In the genomic region with DNA sequence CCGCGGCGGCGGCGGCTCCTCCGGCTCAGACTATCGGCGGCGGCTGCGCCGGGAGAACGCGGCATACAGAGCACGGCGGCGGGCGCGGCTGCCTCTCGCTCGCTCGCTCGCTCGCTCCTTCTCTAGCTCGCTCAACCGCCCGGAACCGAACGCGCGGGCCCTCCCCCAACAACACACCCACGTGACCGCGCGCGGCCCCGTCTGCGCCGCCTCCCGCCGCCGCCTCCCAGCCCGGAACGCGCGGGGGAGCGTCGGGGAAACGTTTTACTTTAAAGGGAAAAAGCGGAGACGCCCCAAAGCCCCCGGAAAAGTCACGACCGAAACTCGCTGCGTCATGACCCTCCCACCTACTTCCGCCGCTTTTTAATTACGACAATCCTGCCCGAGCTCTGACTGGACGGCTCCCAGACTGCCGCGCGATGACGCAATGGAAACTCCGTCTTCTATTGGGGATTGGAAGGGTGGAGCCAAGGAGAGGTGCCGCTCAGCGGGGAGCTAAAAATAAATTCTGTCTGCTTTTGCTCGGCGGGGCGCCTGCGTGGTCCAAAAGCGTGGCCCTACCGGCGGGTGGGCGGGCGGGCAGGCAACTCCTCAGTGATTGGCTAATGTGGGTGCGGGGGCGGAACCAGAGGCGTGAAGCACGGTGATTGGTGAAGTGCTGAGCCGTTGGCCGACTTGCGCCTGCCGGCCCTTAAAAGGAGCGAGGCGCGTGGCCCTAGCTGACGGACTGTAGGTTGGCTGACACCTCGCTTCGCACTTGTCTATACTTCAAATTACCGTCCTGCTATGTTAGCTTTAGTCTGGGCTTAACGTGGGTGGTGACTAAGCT, we compare ENCODE assay signal across 7 mouse cellular contexts. TPM values are rescaled to one million over a fixed set of nuclear protein-coding genes. Genes with fewer than 3 reads are reported as not detected.
DNase-seq lines count a peak whose midpoint lies in the region; ATAC-seq lines count a peak whose summit lies in the region.

A gene (minus strand): TSS at position 351 of the 829 bp plus-strand sequence.

- no peaks in the 10 kb centered on the region for H3K27me3 ChIP-seq in intestine, embryonic 15.5 days (replicated peaks)
- H3K27me3 ChIP-seq in midbrain, embryonic 10.5 days (ENCODE audit: low read depth, poor library complexity, severe bottlenecking), result no peaks in the 10 kb centered on the region

- no peaks in the 10 kb centered on the region for H3K36me3 ChIP-seq in intestine, embryonic 15.5 days
- H3K36me3 ChIP-seq in midbrain, embryonic 10.5 days, result 0 out of 2 replicates have a peak, but pooled peaks cover 5% of the 10 kb centered on the region

- peak within 1 kb of the TSS; percentile 88 for H3K4me2 ChIP-seq in intestine, embryonic 15.5 days (replicated peaks)

- H3K4me3 ChIP-seq in intestine, embryonic 15.5 days (replicated peaks), result peak within 1 kb of the TSS; percentile 89
- peak within 1 kb of the TSS; percentile 93 for H3K4me3 ChIP-seq in midbrain, embryonic 10.5 days

- peak; percentile 99 for DNase-seq in adrenal gland, adult 2 months
- peak; percentile 99 for DNase-seq in embryo, embryonic 11.5 days (ENCODE audit: low read depth, low spot score)
- DNase-seq in gastrocnemius, postnatal 36 days, result peak; percentile 98
- DNase-seq in left cerebral cortex, postnatal 25 days (ENCODE audit: low spot score in 2 of 2), result peak; percentile 99 to 100
- peak; percentile 99 for DNase-seq in midbrain, embryonic 10.5 days (ENCODE audit: low spot score)
- DNase-seq in right cerebral cortex, postnatal 4 days, result peak; percentile 98

- peak within 1 kb of the TSS; percentile 93 for H3K9ac ChIP-seq in intestine, embryonic 15.5 days

- no peaks in the 10 kb centered on the region for H3K9me3 ChIP-seq in intestine, embryonic 15.5 days
- no peaks in the 10 kb centered on the region for H3K9me3 ChIP-seq in midbrain, embryonic 10.5 days (replicated peaks)

- ATAC-seq in intestine, embryonic 15.5 days, result peak; percentile 98

- WGBS in intestine, embryonic 15.5 days, result under 1% methylated on average over 92 of the region's 92 CpGs
- WGBS in midbrain, embryonic 10.5 days, result 1% methylated on average over 92 of the region's 92 CpGs

- H3K4me1 ChIP-seq in intestine, embryonic 15.5 days (replicated peaks), result peaks cover 8% of the 10 kb centered on the region
- H3K4me1 ChIP-seq in midbrain, embryonic 10.5 days, result peaks cover 35% of the 10 kb centered on the region

- H3K27ac ChIP-seq in intestine, embryonic 15.5 days, result peak within 1 kb of the TSS; percentile 99
- peak within 1 kb of the TSS; percentile 98 for H3K27ac ChIP-seq in midbrain, embryonic 10.5 days (replicated peaks)

- intact Hi-C loops in gastrocnemius, postnatal 36 days (cut with DNase I), result no loop called here
- intact Hi-C loops in left cerebral cortex, postnatal 25 days (cut with DNase I), result loop anchor here (1.0 to 5.0 kb wide), 8 partner anchors 8 to 243 kb away; a partner anchor contains a TSS

RNA-seq across cellular contexts. Expression of the gene that starts here (rescaled TPM):
- 10 to 100 TPM; 71.4 to 81.3 TPM for total RNA-seq in adrenal gland, adult 2 months (2021)
- polyA plus RNA-seq in adrenal gland, adult 2 months (2012; rRNA removed), result 28.1 and 29.3 TPM in 2 replicates
- 10 to 100 TPM; 55.9 to 62.0 TPM for total RNA-seq in gastrocnemius, postnatal 36 days (2021)
- 209 and 246 TPM in 2 replicates for polyA plus RNA-seq in intestine, embryonic 15.5 days (2015; fragmentation: Nextera tagmentation; extraction: Ambion mirVana)
- 100 to 1,000 TPM; 124 to 131 TPM for total RNA-seq in left cerebral cortex, postnatal 25 days (2021)
- 179 and 183 TPM in 2 replicates for polyA plus RNA-seq in midbrain, embryonic 10.5 days (2016; fragmentation: Nextera tagmentation; extraction: Ambion mirVana)

Comparison
In these comparisons a context has a peak if more than half of its experiments do, and no peak if none do; other contexts are left out.
1. Peak in every context shown above with its lines: DNase-seq, ATAC-seq, H3K4me3 ChIP-seq and H3K27ac ChIP-seq.